Mouse (Mus musculus) ES-Bruce4 (cell line): ENCODE results near the gene Ncaph2. TPM values are rescaled to one million over a fixed set of nuclear protein-coding genes. Genes with fewer than 3 reads are reported as not detected.

Source experiments
- H3K27ac ChIP-seq: 2 replicates; pipeline ENCODE4 v1.5.1; 2012; ENCODE audit warnings: low read length, inconsistent platforms; ENCODE audit not compliant: insufficient read depth
- H3K27me3 ChIP-seq: 2 replicates; pipeline ENCODE4 v1.6.1; 2012; ENCODE audit warnings: mild to moderate bottlenecking, low read length, inconsistent platforms; ENCODE audit not compliant: control insufficient read depth, poor library complexity, insufficient read depth, severe bottlenecking
- H3K36me3 ChIP-seq: 2 replicates; pipeline ENCODE4 v1.6.1; 2012; ENCODE audit warnings: inconsistent platforms, mild to moderate bottlenecking, low read length, moderate library complexity; ENCODE audit not compliant: control insufficient read depth, poor library complexity, insufficient read depth, severe bottlenecking
- H3K4me1 ChIP-seq: one replicate; pipeline ENCODE4 v1.8.1; 2011; ENCODE audit warnings: low read length; ENCODE audit not compliant: control insufficient read depth, insufficient read depth
- H3K4me3 ChIP-seq: 2 replicates; pipeline ENCODE4 v1.5.1; 2011; ENCODE audit warnings: low read depth, mild to moderate bottlenecking, low read length
- H3K9ac ChIP-seq: 2 replicates; pipeline ENCODE4 v1.6.1; 2012; ENCODE audit warnings: low read depth, mild to moderate bottlenecking, inconsistent platforms; ENCODE audit not compliant: poor library complexity, severe bottlenecking
- H3K9me3 ChIP-seq: replicated peaks from 2 replicates; pipeline ENCODE4 v1.6.1; 2012; ENCODE audit warnings: mild to moderate bottlenecking, low read length, inconsistent platforms; ENCODE audit not compliant: control insufficient read depth, poor library complexity, insufficient read depth, severe bottlenecking
- CTCF ChIP-seq: IDR thresholded peaks from one replicate; pipeline ENCODE4 v1.8.1; 2011; ENCODE audit warnings: low read depth, low read length
- EP300 ChIP-seq: IDR thresholded peaks from 2 replicates; pipeline ENCODE4 v1.6.1; 2011; ENCODE audit warnings: low read depth, low read length; ENCODE audit not compliant: insufficient read depth
- POLR2A ChIP-seq: IDR thresholded peaks from one replicate; pipeline ENCODE4 v1.8.1; 2011; ENCODE audit warnings: low read length; ENCODE audit not compliant: insufficient read depth
- polyA plus RNA-seq: library from polyadenylated mRNA; stranded (reverse); fragments of >200 nt; gene quantifications from 2 replicates; pipeline ENCODE4 v1.2.4, GENCODE M21; 2011; ENCODE audit warnings: low read depth; ENCODE audit not compliant: missing spikeins, insufficient read depth, insufficient read length

Gene Ncaph2
- polyA plus RNA-seq, 1 experiment: 173 TPM

DNA sequence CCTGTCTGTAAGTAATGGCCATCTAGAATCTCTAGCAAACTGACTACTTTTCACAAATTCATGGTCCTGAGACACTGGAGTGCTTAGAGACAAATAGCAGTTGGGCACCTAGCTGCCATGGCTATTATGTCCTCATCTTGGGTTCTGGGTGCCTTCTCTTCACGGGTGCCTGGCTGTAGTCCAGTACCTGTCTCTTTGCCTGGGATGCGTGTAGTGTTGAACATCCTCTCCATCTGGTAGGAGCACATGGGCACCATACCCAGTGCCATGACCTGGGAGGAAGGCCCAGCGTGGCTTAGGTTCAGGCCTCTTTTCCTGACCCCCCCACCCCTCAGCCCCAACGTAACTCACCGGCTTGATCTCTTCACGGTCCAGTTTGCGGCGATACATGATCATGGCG is 66.4 kb downstream of the Ncaph2 start:
- Histone ChIP-seq H3K4me3 (no peak overlapping the region), H3K9ac (no peak overlapping the region), H3K4me1 (peaks cover 2% of the 10 kb centered on the region), H3K27me3 (no peaks in the 10 kb centered on the region), H3K36me3 (peaks cover 3% of the 10 kb centered on the region; the same call in 1 of the 2 replicates), H3K27ac (no peak overlapping the region), H3K9me3 (no peaks in the 10 kb centered on the region)
- TF ChIP-seq POLR2A (no peak), CTCF (no peak), EP300 (no peak)

Other genes starting within 250 kb of the Ncaph2 start
- gene Tubgcp6, start 232.6 kb upstream of the Ncaph2 start, polyA plus RNA-seq: 21.1 and 26.9 TPM in 2 replicates
- 4.6 and 4.8 TPM in 2 replicates for gene Hdac10, start 227.0 kb upstream of the Ncaph2 start, polyA plus RNA-seq
- gene Mapk12, start 215.0 kb upstream of the Ncaph2 start, polyA plus RNA-seq: 33.2 and 38.2 TPM in 2 replicates
- 9.1 and 9.3 TPM in 2 replicates for gene Mapk11, start 206.1 kb upstream of the Ncaph2 start, polyA plus RNA-seq
- gene Plxnb2, start 174.9 kb upstream of the Ncaph2 start, polyA plus RNA-seq: 86.1 and 96.7 TPM in 2 replicates
- 9.1 and 10.0 TPM in 2 replicates for gene Dennd6b, start 159.2 kb upstream of the Ncaph2 start, polyA plus RNA-seq
- 13.3 and 14.3 TPM in 2 replicates for gene Ppp6r2, start 144.2 kb upstream of the Ncaph2 start, polyA plus RNA-seq
- gene Sbf1, start 40.4 kb upstream of the Ncaph2 start, polyA plus RNA-seq: 51.5 and 66.1 TPM in 2 replicates
- 1.1 TPM in 1 of 2 replicates, not detected in the other for gene Adm2, start 33.0 kb upstream of the Ncaph2 start, polyA plus RNA-seq
- gene Miox, start 21.3 kb upstream of the Ncaph2 start, polyA plus RNA-seq: not detected in 2 replicates
- gene Lmf2, start 60 bp upstream of the Ncaph2 start, polyA plus RNA-seq: 41.4 and 42.1 TPM in 2 replicates
- 11.0 and 12.0 TPM in 2 replicates for gene Sco2, start 18.1 kb downstream of the Ncaph2 start, polyA plus RNA-seq
- gene Tymp, start 21.3 kb downstream of the Ncaph2 start, polyA plus RNA-seq: not detected in 2 replicates
- 1.4 and 2.6 TPM in 2 replicates for gene Odf3b, start 23.6 kb downstream of the Ncaph2 start, polyA plus RNA-seq
- not detected in 2 replicates for gene Klhdc7b, start 29.2 kb downstream of the Ncaph2 start, polyA plus RNA-seq
- not detected in 2 replicates for gene Syce3, start 54.8 kb downstream of the Ncaph2 start, polyA plus RNA-seq
- 4.9 and 6.1 TPM in 2 replicates for gene Cpt1b, start 70.1 kb downstream of the Ncaph2 start, polyA plus RNA-seq
- 2.1 and 3.2 TPM in 2 replicates for gene C730034F03Rik, start 73.9 kb downstream of the Ncaph2 start, polyA plus RNA-seq
- gene Gm44502, start 74.0 kb downstream of the Ncaph2 start, polyA plus RNA-seq: not detected in 2 replicates
- gene Chkb, start 74.2 kb downstream of the Ncaph2 start, polyA plus RNA-seq: 41.3 and 45.7 TPM in 2 replicates
- gene Mapk8ip2, start 98.2 kb downstream of the Ncaph2 start, polyA plus RNA-seq: 4.2 and 4.9 TPM in 2 replicates
- 17.9 and 24.9 TPM in 2 replicates for gene Arsa, start 121.7 kb downstream of the Ncaph2 start, polyA plus RNA-seq
- gene Shank3, start 143.9 kb downstream of the Ncaph2 start, polyA plus RNA-seq: 4.4 and 5.6 TPM in 2 replicates
- not detected in 2 replicates for gene Acr, start 212.6 kb downstream of the Ncaph2 start, polyA plus RNA-seq
- gene Rabl2, start 236.2 kb downstream of the Ncaph2 start, polyA plus RNA-seq: 9.7 and 12.6 TPM in 2 replicates